13 mouse cellular contexts compared by ENCODE assay signal in genomic region chr6:100107508-100107907, GRCm38 (mm10).
"Had no signal": no experiment of that assay in that cellular context is flagged by ENCODE, and none has a peak within 500 bp of the region (broad histone marks: within the 10 kb centered on the region; RNA-seq: fewer than 3 reads in every experiment).

No protein-coding gene starts in this region.

- H3K4me1 ChIP-seq: liver, embryonic 15.5 days had no signal

- H3K27me3 ChIP-seq: stomach, embryonic 15.5 days had no signal

- H3K36me3 ChIP-seq: limb, embryonic 13.5 days; liver, embryonic 15.5 days; midbrain, embryonic 12.5 days; neural tube, embryonic 13.5 days; stomach, embryonic 15.5 days had no signal

- H3K9me3 ChIP-seq: limb, embryonic 13.5 days; liver, embryonic 15.5 days; midbrain, embryonic 12.5 days; neural tube, embryonic 13.5 days; stomach, embryonic 15.5 days had no signal

- H3K9ac ChIP-seq: limb, embryonic 13.5 days; liver, embryonic 15.5 days; lung, embryonic 14.5 days; midbrain, embryonic 12.5 days; neural tube, embryonic 13.5 days; stomach, embryonic 15.5 days had no signal

- H3K27ac ChIP-seq: limb, embryonic 13.5 days; liver, embryonic 15.5 days; midbrain, embryonic 12.5 days; neural tube, embryonic 13.5 days; stomach, embryonic 15.5 days had no signal

- ATAC-seq: midbrain, embryonic 16.5 days had no signal

- DNase-seq: kidney, postnatal 14 days; left cerebral cortex, postnatal 4 days; lung, embryonic 14.5 days; lung, postnatal 14 days; retina, postnatal 1 day; thymus, postnatal 36 days had no signal

- H3K4me2 ChIP-seq: limb, embryonic 13.5 days; liver, embryonic 11.5 days; liver, embryonic 15.5 days; lung, embryonic 14.5 days; midbrain, embryonic 12.5 days; neural tube, embryonic 13.5 days; stomach, embryonic 15.5 days had no signal

- H3K4me3 ChIP-seq: limb, embryonic 13.5 days; liver, embryonic 15.5 days; midbrain, embryonic 12.5 days; neural tube, embryonic 13.5 days; stomach, embryonic 15.5 days had no signal
